Mouse (Mus musculus): ENCODE data around the gene Sys1.

The Sys1 gene

GRCm38 (mm10) chr2:164456864-164457300 lies at the start of gene Sys1:
TSS of gene Sys1 (plus strand) at chr2:164456964.
- DNase-seq (ENCODE audit: low read depth, low spot score): no peak

- no peak for DNase-seq (ENCODE audit: low read depth, low spot score)
Observed at GRCm38 (mm10) chr2:164407708-164408107, 49.1 kb upstream of the Sys1 start.

DNA sequence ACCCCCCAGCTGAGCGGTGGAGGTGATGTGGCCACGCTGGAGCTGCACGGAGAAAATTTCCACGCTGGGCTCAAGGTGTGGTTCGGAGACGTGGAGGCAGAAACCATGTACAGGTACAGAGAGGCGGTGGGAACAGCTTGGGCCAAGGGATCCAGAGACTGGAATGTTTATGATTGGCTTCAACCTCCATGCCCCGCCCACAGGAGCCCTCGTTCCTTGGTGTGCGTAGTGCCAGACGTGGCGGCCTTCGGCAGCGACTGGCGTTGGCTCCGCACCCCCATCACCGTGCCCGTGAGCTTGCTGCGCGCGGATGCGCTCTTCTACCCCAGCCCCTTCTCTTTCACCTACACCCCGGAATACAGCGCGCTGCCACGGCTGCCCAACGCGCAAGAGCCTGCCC lies 42.6 kb upstream of the Sys1 start:
- DNase-seq (ENCODE audit: low read depth, low spot score): no peak

GRCm38 (mm10) chr2:164414581-164414980 lies 42.2 kb upstream of the Sys1 start:
- no peak for DNase-seq (ENCODE audit: low read depth, low spot score)

DNA sequence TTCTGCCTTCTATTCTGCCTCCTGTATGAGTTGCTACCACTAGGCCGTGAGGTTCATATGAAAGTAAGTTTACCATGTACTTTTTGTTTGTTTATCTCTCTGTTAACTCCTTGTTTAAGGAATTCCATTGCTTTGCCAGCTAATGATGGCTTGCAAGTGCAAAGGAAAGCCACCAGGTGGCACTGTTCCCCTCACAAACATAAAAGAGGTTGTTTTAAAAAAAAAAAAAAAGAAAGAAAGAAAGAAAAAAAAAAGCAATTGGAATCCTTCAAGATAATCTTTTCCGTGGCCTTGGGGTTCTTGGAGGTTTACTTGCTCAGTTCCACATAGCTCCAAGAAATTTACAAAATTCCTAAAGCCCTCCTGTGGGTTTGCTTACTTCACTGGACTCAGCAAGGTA lies 39.6 kb upstream of the Sys1 start:
- DNase-seq (ENCODE audit: low read depth, low spot score): no peak

GRCm38 (mm10) chr2:164418308-164418875 lies 38.4 kb upstream of the Sys1 start:
- no peak for DNase-seq (ENCODE audit: low read depth, low spot score)

DNA sequence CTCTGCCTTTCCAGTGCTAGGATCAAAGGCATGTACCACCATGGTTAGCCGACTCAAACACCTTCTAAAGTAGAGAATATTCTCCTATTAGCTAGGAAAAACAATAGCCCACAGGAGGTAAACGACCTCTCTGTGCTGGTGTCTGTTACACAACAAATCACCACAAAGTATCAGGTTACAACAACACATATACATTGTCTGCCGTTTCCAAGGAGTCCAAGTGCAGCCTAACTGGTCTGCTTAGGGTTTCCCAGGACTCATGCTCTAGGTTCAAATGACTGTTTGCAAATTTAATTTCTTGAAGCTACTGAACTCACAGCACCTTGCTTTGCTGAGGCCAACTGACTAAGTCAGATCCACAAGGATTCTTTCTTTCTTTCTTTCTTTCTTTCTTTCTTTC lies 37.3 kb upstream of the Sys1 start:
- no peak for DNase-seq (ENCODE audit: low read depth, low spot score)

DNA sequence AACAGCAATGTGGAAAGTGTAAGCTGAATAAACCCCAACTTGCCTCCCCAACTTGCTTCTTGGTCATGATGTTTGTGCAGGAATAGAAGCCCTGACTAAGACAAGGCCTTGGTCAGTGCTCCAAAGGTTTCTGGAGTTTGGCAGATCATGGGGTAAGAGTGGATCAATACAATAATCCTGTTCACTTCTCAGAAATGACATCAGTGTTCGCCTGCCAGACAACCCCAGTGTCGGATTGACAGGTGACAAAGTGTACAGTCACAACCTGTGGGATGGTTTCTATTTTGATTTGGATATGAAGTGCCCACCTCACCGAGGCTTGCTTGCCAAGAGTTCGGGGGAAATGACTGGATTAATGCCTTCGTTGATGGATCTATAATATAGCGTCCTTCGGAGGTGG lies 35.5 kb upstream of the Sys1 start:
- no peak for DNase-seq (ENCODE audit: low read depth, low spot score)

GRCm38 (mm10) chr2:164421979-164422378 lies 34.8 kb upstream of the Sys1 start:
- DNase-seq (ENCODE audit: low read depth, low spot score): no peak

DNA sequence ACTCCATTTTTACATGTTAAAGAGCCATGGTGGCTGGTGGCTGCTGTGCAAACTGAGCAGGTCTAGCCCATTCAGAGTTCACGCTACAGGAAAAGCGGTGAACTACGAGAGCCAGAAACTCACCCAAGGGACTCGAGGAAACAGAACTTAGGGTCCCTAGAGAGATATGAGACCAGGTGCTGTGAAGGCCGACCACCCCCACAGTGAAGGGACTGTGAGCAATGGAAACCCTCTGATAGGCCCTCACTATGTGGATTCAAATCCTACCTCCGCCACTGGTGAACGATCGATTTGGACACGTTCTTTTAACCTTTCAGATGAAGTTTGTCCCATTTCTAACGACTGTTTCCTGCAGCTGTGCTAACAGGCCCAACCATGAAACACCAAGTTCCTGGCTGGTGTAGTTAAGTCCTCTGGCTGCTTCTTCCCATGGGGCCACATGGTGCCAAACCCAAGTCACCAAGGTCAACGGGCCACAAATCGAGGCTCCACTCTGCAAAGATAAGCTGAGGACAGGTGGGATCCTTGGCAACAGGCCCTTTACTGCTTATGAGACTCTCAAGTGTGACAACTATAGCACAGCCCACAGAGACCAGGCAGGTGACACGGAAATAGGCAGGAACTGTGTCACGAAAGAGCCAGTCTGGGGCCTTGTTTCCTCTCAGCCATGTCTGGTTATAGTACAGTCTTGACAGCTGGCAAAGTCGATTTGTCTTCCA lies 33.9 kb upstream of the Sys1 start:
- no peak for DNase-seq (ENCODE audit: low read depth, low spot score)

DNA sequence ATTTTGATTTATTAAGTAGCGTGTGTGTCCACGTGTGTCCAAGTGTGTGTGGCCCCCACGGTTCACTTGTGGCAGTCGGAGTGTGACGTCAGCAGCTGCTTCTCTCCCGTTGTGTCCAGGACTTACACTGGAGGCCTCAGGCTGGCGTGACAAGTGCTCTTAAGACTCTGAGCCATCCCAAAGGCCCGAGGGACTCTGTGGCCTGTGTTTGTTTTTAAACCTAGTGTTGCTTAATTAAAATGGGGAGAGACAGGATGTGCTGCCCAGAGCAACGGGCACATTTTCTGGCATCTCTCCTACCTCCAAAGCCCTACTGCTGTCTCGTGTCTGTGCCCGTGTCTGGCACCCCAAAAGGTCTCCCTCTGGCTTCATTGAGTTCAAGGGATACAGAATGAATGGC lies 33.3 kb upstream of the Sys1 start:
- DNase-seq (ENCODE audit: low read depth, low spot score): no peak

DNA sequence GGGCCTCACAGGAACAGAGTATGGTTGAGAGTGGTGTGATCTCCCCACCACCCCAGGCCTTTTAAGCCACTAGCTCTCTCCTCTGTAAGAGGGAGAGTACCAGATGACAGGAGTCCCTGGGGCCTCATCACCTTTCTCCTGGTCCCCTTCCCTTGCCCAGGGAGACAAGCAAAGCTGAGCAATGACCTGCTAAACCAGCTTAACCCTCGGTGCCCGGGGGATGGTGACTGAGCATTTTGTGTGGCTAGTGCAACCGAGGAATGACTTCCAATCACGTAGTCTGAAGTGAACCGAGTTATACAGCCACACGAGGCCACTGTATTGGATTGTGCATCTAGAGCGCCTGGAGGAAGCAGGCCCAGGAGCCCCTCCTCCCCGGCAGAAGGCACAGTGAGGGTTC lies 32.4 kb upstream of the Sys1 start:
- no peak for DNase-seq (ENCODE audit: low read depth, low spot score)

DNA sequence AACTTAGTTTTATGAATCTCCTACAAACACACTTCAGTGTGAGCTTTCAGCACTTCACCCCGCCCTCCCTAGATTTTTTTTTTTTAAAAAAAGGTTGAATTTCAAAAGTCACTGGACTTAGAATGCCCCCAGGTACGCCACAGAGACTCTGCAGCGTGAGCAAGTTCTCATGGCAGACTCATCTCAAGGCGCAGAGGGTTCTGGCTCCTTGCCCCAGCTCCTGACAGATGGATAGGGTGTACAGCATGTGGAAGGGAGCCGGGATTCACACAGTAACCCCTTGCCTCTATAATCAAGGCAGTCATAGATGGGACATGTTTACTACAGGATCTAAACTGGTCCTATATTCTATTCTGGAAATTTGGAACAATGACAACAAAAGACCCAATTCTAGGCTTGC lies 31.4 kb upstream of the Sys1 start:
- DNase-seq (ENCODE audit: low read depth, low spot score): no peak

DNA sequence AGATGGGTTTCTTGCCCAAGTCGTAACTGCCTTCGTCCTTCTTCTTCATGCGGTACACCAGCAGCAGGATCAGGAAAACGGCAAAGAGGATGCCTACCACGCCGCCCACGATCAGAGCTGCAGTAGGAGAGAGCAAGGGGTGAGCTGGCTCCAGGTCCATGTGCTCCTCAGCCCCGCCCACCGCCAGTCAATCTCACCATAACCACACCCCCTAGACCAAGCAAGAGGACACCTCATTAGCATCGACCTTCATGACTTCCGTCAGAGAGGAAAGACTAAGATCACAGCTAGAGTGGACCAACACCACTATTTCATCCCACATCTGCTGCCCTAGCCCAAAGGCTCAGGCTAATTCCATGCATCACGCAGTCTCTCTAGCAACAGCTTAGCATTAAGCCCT lies 30.6 kb upstream of the Sys1 start:
- no peak for DNase-seq (ENCODE audit: low read depth, low spot score)

DNA sequence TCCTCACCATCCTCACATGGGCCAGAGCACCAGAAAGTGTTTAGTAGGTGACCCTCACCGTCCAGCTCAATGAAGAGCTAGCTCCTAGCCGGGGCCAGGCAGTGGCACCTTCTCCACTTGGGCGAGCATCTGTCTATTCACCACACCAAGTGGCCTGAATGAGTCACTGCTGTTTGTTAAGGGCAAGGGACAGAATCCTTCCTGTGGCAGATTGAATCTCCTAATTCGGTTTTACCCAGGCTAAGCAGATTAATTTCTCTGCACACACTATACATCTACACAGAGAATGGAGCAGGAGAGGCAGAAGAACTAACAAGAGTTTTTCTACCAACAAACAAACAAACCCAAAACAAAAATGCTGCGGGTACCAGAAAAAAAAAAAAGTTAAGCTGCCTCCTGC lies 29.8 kb upstream of the Sys1 start:
- no peak for DNase-seq (ENCODE audit: low read depth, low spot score)

- DNase-seq (ENCODE audit: low read depth, low spot score): no peak
Observed at GRCm38 (mm10) chr2:164428451-164428850, 28.3 kb upstream of the Sys1 start.

DNA sequence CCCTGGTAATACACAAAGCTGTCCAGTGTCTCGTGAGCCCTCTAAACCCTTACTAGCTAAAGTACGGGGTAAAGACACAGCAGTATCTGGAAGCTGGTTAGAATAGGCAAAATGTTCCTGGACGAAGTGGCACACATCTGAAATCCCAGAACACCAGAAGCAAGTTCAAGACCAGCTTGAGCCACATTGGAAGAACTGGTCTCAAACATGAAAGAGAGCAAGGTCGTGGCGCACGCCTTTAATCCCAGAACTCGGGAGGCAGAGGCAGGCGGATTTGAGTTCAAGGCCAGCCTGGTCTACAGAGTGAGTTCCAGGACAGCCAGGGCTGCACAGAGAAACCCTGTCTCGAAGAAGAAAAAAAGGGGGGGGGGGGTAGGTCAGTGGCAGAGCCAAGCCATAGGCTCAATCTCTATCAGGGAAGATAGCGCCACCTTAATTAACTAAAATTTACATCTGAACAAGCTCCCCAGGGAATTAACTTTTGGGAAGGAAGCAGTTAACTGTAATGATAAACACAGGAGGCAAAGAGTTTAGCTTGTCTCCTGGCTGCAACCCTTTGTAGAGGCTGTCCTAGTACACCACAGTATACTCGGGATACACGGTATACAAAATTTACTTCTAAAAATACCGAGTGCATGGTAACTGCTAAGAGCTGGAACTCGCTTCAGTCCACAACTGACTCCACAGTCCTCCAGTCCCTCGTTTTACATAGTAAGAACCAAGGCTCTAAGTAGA lies 26.7 kb upstream of the Sys1 start:
- no peak for DNase-seq (ENCODE audit: low read depth, low spot score)

DNA sequence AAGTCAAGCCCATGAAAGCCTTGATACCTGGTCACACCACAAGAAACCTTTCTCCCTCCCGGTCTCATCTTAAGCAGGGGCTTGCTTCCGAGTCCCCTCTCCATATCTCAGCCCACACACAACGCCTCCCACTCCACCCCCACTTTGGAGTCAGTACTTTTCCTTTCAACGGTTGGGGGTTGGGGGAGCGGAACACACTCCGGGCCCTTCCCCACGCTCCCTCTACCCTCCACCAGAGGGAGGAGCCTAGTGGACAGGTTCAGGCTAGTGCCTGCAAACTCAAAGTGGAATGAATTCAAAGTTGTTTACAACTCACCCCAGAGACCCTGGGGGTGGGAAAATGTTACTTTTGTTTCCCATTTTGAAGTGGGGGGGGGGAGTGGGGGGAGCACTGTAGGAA lies 26.1 kb upstream of the Sys1 start:
- no peak for DNase-seq (ENCODE audit: low read depth, low spot score)

DNA sequence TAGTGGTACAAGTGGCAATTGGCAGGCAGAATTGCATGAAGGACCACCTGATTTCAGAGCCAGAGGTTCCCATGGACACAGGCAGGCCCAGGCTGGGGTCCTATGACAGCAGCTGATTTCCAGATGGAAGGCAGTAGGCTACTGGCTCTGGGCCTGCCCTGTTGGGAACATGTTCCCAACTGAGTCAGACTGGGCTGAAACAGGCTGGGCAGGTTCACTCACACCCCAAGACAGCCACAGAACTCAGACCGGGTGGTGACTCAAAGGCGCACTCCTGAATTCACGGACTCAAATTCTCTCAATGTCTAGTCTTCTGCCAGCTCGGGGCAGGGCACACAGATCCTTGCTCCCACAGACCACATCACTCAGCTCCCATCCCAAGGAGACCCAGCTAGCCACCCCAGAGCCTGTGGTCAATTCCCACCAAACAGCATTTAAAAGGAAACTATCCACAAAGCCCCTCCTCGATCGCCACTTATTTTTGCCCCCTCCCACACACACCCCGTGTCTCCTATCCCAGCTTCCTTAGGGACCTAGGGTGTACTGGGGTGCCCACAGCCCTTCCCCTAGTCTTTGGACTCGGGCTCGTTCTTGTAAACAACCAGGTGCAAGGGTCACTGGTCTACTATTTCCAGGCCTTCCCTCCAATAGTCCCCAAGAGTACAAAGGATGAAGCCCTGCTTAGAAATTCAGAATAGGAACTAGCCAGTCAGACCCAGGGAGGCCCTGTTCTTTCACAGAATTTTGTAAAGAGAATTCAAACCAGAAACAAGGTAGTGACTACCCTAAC lies 24.9 kb upstream of the Sys1 start:
- DNase-seq (ENCODE audit: low read depth, low spot score): no peak

GRCm38 (mm10) chr2:164432541-164433191 lies 24.1 kb upstream of the Sys1 start:
- no peak for DNase-seq (ENCODE audit: low read depth, low spot score)

- DNase-seq (ENCODE audit: low read depth, low spot score): no peak
Observed at GRCm38 (mm10) chr2:164433278-164433895, 23.4 kb upstream of the Sys1 start.
